Mouse (Mus musculus): ENCODE measurements at regions not wholly inside any gene's neighbourhood (a gene's known extent, or its start where the extent isn't known, plus 50 kb on each side); places are given as distances from the start of the nearest gene placed in this dataset.

DNA sequence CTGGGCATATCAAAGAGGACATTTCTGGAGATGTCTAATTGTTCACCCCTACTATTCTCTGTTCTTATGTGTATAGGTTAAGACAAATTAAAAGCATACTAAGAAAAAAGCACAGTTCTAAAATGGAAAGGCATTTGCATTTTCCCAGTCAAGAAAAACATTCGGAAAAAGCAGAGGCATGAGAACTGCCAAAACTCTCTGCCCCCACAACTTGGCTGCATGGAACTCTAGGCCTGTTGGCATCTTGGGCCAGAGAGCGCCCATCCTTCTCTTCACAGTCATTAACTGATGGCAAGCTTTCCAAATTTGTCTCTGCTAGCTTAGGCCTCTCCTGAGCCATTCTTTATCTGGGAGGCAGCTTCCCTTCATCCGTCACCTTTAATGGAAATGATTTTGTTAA, 281.6 kb downstream of the Tex13c3 start:
- no peak for DNase-seq (ENCODE audit: low read depth, low spot score)

- no peak for DNase-seq (ENCODE audit: low read depth, low spot score)
These were observed 312.1 kb downstream of the Tex13c3 start for GRCm38 (mm10) chrX:19168983-19169382.

DNA sequence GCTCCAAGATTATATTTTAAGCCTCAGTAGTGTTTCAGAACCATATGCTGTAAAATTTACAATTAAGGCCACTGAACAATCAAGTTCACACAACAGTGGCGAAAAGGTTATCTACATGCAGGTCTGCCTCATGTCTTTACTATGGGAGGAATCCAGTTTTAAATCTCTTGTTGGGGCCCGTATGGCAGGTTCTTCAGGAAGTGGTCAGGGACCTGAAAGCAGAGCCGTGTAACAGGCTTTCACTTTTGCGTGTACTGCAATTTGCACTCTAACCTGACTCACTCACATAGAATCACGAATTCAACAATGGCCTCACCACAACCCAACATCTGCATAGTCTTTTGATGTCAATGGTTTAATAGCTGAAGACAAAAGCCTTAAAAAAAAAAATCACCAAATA, 312.6 kb downstream of the Tex13c3 start:
- DNase-seq (ENCODE audit: low read depth, low spot score), result peak; percentile 60

- no peak for DNase-seq (ENCODE audit: low read depth, low spot score)
These were observed 313.0 kb downstream of the Tex13c3 start for GRCm38 (mm10) chrX:19168111-19168510.

GRCm38 (mm10) chrX:19167121-19167853, 313.8 kb downstream of the Tex13c3 start:
- peak; percentile 22 for DNase-seq (ENCODE audit: low read depth, low spot score)

- DNase-seq (ENCODE audit: low read depth, low spot score), result peak; percentile 44
These were observed 315.1 kb downstream of the Tex13c3 start for GRCm38 (mm10) chrX:19165891-19166644.

GRCm38 (mm10) chrX:19164151-19164550, 317.0 kb downstream of the Tex13c3 start:
- DNase-seq (ENCODE audit: low read depth, low spot score), result no peak

- no peak for DNase-seq (ENCODE audit: low read depth, low spot score)
These were observed 318.2 kb downstream of the Tex13c3 start for GRCm38 (mm10) chrX:19162958-19163357.

- no peak for DNase-seq (ENCODE audit: low read depth, low spot score)
These were observed 318.8 kb downstream of the Tex13c3 start for GRCm38 (mm10) chrX:19162351-19162750.

- no peak for DNase-seq (ENCODE audit: low read depth, low spot score)
These were observed 320.7 kb downstream of the Tex13c3 start for GRCm38 (mm10) chrX:19160275-19160930.

- no peak for DNase-seq (ENCODE audit: low read depth, low spot score)
These were observed 323.5 kb downstream of the Tex13c3 start for GRCm38 (mm10) chrX:19157464-19158203.

- no peak for DNase-seq (ENCODE audit: low read depth, low spot score)
These were observed 327.5 kb downstream of the Tex13c3 start for GRCm38 (mm10) chrX:19153619-19154018.

GRCm38 (mm10) chrX:19152170-19152861, 328.8 kb downstream of the Tex13c3 start:
- DNase-seq (ENCODE audit: low read depth, low spot score), result no peak

- DNase-seq (ENCODE audit: low read depth, low spot score), result no peak
These were observed 330.5 kb downstream of the Tex13c3 start for GRCm38 (mm10) chrX:19150606-19151005.

- DNase-seq (ENCODE audit: low read depth, low spot score), result no peak
These were observed 332.4 kb downstream of the Tex13c3 start for GRCm38 (mm10) chrX:19148672-19149071.

GRCm38 (mm10) chrX:19148251-19148650, 332.9 kb downstream of the Tex13c3 start:
- DNase-seq (ENCODE audit: low read depth, low spot score), result no peak

GRCm38 (mm10) chrX:19112753-19113152, 368.4 kb downstream of the Tex13c3 start:
- DNase-seq (ENCODE audit: low read depth, low spot score), result no peak

GRCm38 (mm10) chrX:19102911-19103310, 378.2 kb downstream of the Tex13c3 start:
- no peak for DNase-seq (ENCODE audit: low read depth, low spot score)

DNA sequence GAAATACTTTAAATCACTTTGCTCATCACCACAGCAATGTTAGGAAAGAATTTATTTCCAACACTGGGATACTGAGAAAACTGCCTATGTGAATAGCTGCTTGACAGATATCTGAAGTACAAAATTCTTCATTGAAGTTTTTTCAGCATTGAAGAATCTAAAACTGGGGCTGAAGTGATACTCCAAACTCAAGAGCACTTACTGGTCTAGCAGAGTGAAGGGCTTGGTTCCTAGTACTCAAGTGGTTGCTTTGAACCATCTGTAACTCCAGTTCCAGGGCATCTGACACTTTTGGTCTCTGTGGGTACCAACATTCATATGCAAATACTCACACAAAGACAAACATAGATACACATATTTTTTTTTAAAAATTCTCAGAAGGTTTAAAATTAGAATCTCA, 385.2 kb downstream of the Tex13c3 start:
- DNase-seq (ENCODE audit: low read depth, low spot score), result no peak

DNA sequence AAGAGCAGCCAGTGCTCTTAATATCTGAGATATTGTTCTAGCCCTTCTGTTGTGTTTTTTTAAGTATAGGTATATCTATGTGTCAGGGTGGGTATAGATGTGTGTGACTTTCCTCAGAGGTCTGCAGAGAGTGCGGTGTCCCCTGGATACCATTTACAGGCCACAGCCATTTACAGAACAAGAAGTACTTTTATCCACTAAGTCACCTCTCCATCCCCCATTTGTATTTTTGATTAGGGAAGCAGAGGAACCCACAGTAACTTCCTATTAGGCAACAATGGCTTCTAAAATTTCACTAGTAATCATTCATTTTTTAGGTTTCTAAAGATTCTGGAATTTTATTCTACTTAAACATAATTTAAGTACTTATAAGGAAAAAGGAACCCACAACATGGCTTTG, 396.7 kb downstream of the Tex13c3 start:
- DNase-seq (ENCODE audit: low read depth, low spot score), result no peak

GRCm38 (mm10) chrX:19080021-19080420, 401.1 kb downstream of the Tex13c3 start:
- no peak for DNase-seq (ENCODE audit: low read depth, low spot score)

All from CD4-positive helper T cell, adult 2 months (primary cell).